Mouse (Mus musculus): ENCODE measurements around the gene Rsad1.

The Rsad1 gene

DNA sequence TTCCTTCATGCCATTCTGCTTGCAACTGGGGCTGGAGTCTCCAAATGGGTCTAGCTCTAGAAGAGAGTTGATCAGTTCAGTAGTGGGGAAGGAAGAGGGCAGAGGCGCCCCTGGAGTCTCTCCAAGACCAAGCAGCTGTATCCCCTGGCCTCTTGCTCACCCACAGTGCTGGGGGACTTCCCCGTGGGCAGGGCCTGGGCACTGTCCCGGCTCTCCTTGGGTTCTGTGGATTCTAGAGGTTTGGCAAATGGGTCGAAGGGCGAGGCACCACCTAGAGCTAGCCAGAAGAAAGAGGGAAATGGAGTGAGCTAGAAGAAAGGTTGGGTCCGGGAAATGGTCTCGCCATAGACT is 57.3 kb downstream of the Rsad1 start:
- DNase-seq (ENCODE audit: low spot score in 2 of 2): no peak

DNA sequence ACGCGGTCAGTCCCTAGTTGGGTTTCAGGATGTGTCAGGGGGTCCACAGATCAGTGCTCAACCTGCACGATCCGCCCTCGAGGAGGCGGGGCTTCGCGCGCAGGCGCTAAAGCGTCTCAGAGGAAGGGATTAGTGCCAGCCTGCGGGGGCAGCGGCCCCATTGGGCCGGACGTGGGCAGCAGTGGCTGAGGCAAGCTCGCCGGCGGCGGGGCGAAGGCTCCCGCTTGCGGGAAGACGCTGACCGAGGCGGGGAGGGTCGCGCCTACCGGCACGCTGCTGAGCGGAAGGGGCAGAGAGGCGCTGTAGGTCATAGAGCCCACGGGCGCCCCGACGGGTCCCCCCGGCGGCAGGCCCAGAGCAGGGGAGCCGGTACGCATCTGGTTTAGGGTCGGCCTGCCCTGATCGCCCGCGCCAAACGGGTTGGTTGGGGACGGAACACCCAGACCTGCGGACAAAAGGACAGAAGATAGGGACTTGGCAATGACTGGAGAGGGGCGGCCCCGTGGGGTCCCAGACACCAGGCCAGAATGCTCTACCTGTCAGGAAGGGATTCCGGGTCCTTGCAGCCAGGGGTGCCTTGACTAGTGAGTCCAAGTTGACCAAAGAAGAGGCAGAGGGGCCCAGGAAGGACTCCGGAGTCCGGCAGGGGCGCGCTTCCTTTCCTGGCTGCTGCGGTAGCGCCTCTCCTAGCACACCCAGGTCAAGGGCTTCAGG is 57.9 kb downstream of the Rsad1 start:
- DNase-seq (ENCODE audit: low spot score in 2 of 2): no peak
